Mouse (Mus musculus): Measurements from ENCODE around the gene Cacna2d1. TPM values are rescaled to one million over a fixed set of nuclear protein-coding genes. Genes with fewer than 3 reads are reported as not detected.
A peak's percentile ranks its signal among the peaks of the same experiment; 100 is the strongest.

Cacna2d1 gene
- polyA plus RNA-seq, 1 experiment from 2014 or later: 21.7 TPM

GRCm38 (mm10) chr5:16265385-16265784, 330.9 kb downstream of the Cacna2d1 start:
- H3K27ac ChIP-seq (ENCODE audit: low read depth): no peak overlapping the region
- no peak for DNase-seq (ENCODE audit: low spot score)
- H3K27me3 ChIP-seq (replicated peaks; ENCODE audit: control insufficient read depth, insufficient read depth, low read length): no peaks in the 10 kb centered on the region
- H3K4me2 ChIP-seq (ENCODE audit: low read length): no peak overlapping the region
- H3K9ac ChIP-seq (ENCODE audit: low read length): no peak overlapping the region
- ATAC-seq (replicated peaks; ENCODE audit: low FRiP score, low TSS enrichment, low read depth): no peak
- H3K36me3 ChIP-seq (ENCODE audit: control insufficient read depth, insufficient read depth, low read length): no peaks in the 10 kb centered on the region
- H3K9me3 ChIP-seq (ENCODE audit: control insufficient read depth, low read length): no peaks in the 10 kb centered on the region
- H3K4me1 ChIP-seq (replicated peaks; ENCODE audit: control insufficient read depth, insufficient read depth, low read length): no peaks in the 10 kb centered on the region
- H3K4me3 ChIP-seq (ENCODE audit: low read depth, low read length): no peak overlapping the region
- 77% methylated on average over 6 of the region's 6 CpGs for WGBS

GRCm38 (mm10) chr5:16277058-16277457, 342.6 kb downstream of the Cacna2d1 start:
- no peaks in the 10 kb centered on the region for H3K27me3 ChIP-seq (replicated peaks; ENCODE audit: control insufficient read depth, insufficient read depth, low read length)
- H3K9me3 ChIP-seq (ENCODE audit: control insufficient read depth, low read length): no peaks in the 10 kb centered on the region
- no peak overlapping the region for H3K4me3 ChIP-seq (ENCODE audit: low read depth, low read length)
- 56% methylated on average over 2 of the region's 2 CpGs for WGBS
- ATAC-seq (replicated peaks; ENCODE audit: low FRiP score, low TSS enrichment, low read depth) (no peak), DNase-seq (ENCODE audit: low spot score) (no peak)
- H3K4me1 ChIP-seq (replicated peaks; ENCODE audit: control insufficient read depth, insufficient read depth, low read length): no peaks in the 10 kb centered on the region
- no peak overlapping the region for H3K4me2 ChIP-seq (ENCODE audit: low read length)
- H3K27ac ChIP-seq (ENCODE audit: low read depth): no peak overlapping the region
- no peak overlapping the region for H3K9ac ChIP-seq (ENCODE audit: low read length)
- H3K36me3 ChIP-seq (ENCODE audit: control insufficient read depth, insufficient read depth, low read length): no peaks in the 10 kb centered on the region

- no peaks in the 10 kb centered on the region for H3K36me3 ChIP-seq (ENCODE audit: control insufficient read depth, insufficient read depth, low read length)
- no peaks in the 10 kb centered on the region for H3K4me1 ChIP-seq (replicated peaks; ENCODE audit: control insufficient read depth, insufficient read depth, low read length)
- H3K4me3 ChIP-seq (ENCODE audit: low read depth, low read length): no peak overlapping the region
- no peak overlapping the region for H3K27ac ChIP-seq (ENCODE audit: low read depth)
- no peak for DNase-seq (ENCODE audit: low spot score)
- no peaks in the 10 kb centered on the region for H3K9me3 ChIP-seq (ENCODE audit: control insufficient read depth, low read length)
- 78% methylated on average over 5 of the region's 5 CpGs for WGBS
- no peak for ATAC-seq (replicated peaks; ENCODE audit: low FRiP score, low TSS enrichment, low read depth)
- no peak overlapping the region for H3K9ac ChIP-seq (ENCODE audit: low read length)
- H3K27me3 ChIP-seq (replicated peaks; ENCODE audit: control insufficient read depth, insufficient read depth, low read length): no peaks in the 10 kb centered on the region
- no peak overlapping the region for H3K4me2 ChIP-seq (ENCODE audit: low read length)
Observed at GRCm38 (mm10) chr5:16281229-16281628, 346.7 kb downstream of the Cacna2d1 start.

DNA sequence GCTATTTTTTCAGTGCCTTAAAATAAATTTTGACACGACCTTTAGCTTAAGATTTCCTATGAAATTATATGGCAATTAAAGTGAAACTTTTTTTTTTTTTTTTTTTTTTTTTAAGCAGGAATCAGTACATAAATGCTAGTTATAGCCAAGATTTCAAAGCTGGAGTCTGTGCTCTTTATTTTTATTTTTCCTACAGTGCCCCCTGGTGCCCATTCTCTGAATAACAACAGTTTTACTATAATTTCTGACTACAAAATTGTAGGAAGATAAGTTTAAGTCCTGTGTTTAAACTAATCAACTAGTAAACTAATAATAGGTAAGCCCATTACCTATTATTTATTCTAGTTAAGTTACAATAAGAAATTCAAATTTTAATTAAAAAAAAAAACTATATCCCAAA, 358.7 kb downstream of the Cacna2d1 start:
- WGBS: 6% methylated on average over 1 of the region's 1 CpGs

DNA sequence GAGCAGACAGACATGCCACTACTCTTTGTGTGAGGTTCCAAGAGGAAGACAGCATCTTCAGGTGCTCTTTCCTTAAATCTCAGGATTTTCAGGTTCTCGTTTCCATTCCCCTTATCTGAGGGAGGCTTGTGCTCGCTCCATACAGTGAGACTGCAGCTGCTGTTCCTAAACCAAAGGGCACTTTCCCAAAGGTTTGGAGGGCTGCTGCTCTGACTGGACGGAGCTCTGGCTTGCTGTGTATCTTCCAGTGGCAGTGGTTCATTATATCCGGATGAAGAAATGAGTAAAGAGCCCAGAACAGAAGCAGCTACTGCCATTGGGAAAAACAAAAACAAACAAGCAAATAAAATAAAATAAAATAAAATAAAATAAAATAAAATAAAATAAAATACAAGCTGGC, 359.3 kb downstream of the Cacna2d1 start:
- no peak overlapping the region for H3K9ac ChIP-seq (ENCODE audit: low read length)
- no peaks in the 10 kb centered on the region for H3K9me3 ChIP-seq (ENCODE audit: control insufficient read depth, low read length)
- ATAC-seq (replicated peaks; ENCODE audit: low FRiP score, low TSS enrichment, low read depth) (no peak), DNase-seq (ENCODE audit: low spot score) (no peak)
- WGBS: 71% methylated on average over 4 of the region's 4 CpGs
- H3K27ac ChIP-seq (ENCODE audit: low read depth): no peak overlapping the region
- no peak overlapping the region for H3K4me3 ChIP-seq (ENCODE audit: low read depth, low read length)
- no peaks in the 10 kb centered on the region for H3K27me3 ChIP-seq (replicated peaks; ENCODE audit: control insufficient read depth, insufficient read depth, low read length)
- H3K4me2 ChIP-seq (ENCODE audit: low read length): no peak overlapping the region
- no peaks in the 10 kb centered on the region for H3K36me3 ChIP-seq (ENCODE audit: control insufficient read depth, insufficient read depth, low read length)
- H3K4me1 ChIP-seq (replicated peaks; ENCODE audit: control insufficient read depth, insufficient read depth, low read length): no peaks in the 10 kb centered on the region

More for the DNA sequence above, 358.7 kb downstream of the Cacna2d1 start:
- Histone ChIP-seq H3K36me3 (ENCODE audit: control insufficient read depth, insufficient read depth, low read length) (no peaks in the 10 kb centered on the region), H3K4me2 (ENCODE audit: low read length) (no peak overlapping the region), H3K27me3 (replicated peaks; ENCODE audit: control insufficient read depth, insufficient read depth, low read length) (no peaks in the 10 kb centered on the region), H3K9ac (ENCODE audit: low read length) (no peak overlapping the region), H3K9me3 (ENCODE audit: control insufficient read depth, low read length) (no peaks in the 10 kb centered on the region), H3K27ac (ENCODE audit: low read depth) (no peak overlapping the region), H3K4me3 (ENCODE audit: low read depth, low read length) (no peak overlapping the region), H3K4me1 (replicated peaks; ENCODE audit: control insufficient read depth, insufficient read depth, low read length) (no peaks in the 10 kb centered on the region)
- no peak; the same call in 1 of the 2 replicates for ATAC-seq (replicated peaks; ENCODE audit: low FRiP score, low TSS enrichment, low read depth)
- peak; percentile 56 for DNase-seq (ENCODE audit: low spot score)

DNA sequence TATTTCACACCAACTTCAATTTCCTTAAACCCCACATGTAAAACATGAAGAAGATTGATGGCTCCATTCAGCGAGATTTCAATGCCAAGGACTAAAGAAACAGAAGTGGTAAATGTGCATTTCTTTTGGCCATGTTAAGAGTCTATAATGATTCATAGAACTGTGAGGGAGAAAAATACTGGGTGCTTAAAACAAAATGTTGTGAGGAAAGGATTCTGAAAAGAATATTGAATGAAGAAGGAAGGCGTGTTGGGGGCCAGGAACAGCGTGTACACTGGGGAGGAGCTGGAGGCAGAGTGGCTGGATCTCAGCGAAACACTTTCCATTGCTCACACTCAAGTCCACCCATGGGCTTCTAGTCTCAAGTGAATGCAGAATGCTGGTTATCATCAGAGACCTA, 360.2 kb downstream of the Cacna2d1 start:
- DNase-seq (ENCODE audit: low spot score): no peak
- Histone ChIP-seq H3K27ac (ENCODE audit: low read depth) (no peak overlapping the region), H3K4me2 (ENCODE audit: low read length) (no peak overlapping the region), H3K27me3 (replicated peaks; ENCODE audit: control insufficient read depth, insufficient read depth, low read length) (no peaks in the 10 kb centered on the region), H3K36me3 (ENCODE audit: control insufficient read depth, insufficient read depth, low read length) (no peaks in the 10 kb centered on the region), H3K9ac (ENCODE audit: low read length) (no peak overlapping the region), H3K4me1 (replicated peaks; ENCODE audit: control insufficient read depth, insufficient read depth, low read length) (no peaks in the 10 kb centered on the region), H3K4me3 (ENCODE audit: low read depth, low read length) (no peak overlapping the region), H3K9me3 (ENCODE audit: control insufficient read depth, low read length) (no peaks in the 10 kb centered on the region)
- 86% methylated on average over 4 of the region's 4 CpGs for WGBS
- ATAC-seq (replicated peaks; ENCODE audit: low FRiP score, low TSS enrichment, low read depth): no peak

DNA sequence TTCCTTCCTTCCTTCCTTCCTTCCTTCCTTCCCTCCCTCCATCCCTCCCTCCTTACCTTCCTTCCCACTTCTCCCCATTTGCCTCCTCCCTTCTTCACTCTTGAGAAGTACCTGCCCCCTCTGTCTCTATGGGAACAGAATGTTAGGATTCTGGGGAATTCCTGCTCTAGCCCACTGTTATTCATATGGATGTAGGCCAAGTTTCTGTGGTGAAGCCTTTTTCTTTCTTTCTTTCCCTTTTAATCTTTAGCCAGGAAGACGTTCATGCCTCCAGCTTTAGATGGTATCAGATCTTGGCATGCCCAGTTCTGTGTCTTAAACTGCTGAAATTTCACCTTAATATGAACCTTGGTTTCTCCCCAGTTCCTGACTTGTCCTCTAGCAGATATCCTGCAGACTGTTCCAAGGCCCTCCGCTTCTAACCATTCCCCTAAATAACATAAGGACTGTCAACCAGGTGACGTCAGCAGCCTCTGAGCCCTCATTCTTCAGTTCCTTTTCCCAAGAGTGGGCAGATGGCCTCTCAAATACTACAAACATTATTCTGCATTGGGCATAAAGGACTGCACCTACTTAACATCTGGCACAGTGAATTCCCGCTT, 362.8 kb downstream of the Cacna2d1 start:
- H3K9ac ChIP-seq (ENCODE audit: low read length): no peak overlapping the region
- H3K27ac ChIP-seq (ENCODE audit: low read depth): no peak overlapping the region
- 63% methylated on average over 4 of the region's 4 CpGs for WGBS
- H3K4me3 ChIP-seq (ENCODE audit: low read depth, low read length): no peak overlapping the region
- H3K4me2 ChIP-seq (ENCODE audit: low read length): no peak overlapping the region
- no peaks in the 10 kb centered on the region for H3K9me3 ChIP-seq (ENCODE audit: control insufficient read depth, low read length)
- ATAC-seq (replicated peaks; ENCODE audit: low FRiP score, low TSS enrichment, low read depth) (0 out of 2 replicates have a peak, but pooled peaks have one; percentile 36), DNase-seq (ENCODE audit: low spot score) (no peak)
- no peaks in the 10 kb centered on the region for H3K27me3 ChIP-seq (replicated peaks; ENCODE audit: control insufficient read depth, insufficient read depth, low read length)
- H3K36me3 ChIP-seq (ENCODE audit: control insufficient read depth, insufficient read depth, low read length): no peaks in the 10 kb centered on the region
- no peaks in the 10 kb centered on the region for H3K4me1 ChIP-seq (replicated peaks; ENCODE audit: control insufficient read depth, insufficient read depth, low read length)

DNA sequence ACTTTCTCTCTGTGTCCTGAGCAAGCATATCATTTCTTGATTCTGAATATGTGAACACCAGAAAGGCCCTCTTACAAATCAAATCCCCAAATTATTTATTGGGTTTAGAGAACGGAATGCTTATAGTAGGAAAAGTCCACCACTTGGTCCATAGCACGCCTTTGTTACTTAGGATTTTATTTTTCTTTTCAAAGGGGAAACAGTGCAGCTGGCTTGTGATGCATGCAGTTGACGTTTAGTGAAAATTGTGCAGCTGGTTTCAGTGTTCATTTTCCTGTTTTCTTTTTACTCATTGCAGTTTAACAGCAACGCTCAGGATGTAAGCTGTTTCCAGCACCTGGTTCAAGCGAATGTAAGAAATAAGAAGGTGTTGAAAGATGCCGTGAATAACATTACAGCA, 365.1 kb downstream of the Cacna2d1 start:
- H3K27me3 ChIP-seq (replicated peaks; ENCODE audit: control insufficient read depth, insufficient read depth, low read length): no peaks in the 10 kb centered on the region
- H3K9me3 ChIP-seq (ENCODE audit: control insufficient read depth, low read length): no peaks in the 10 kb centered on the region
- H3K4me2 ChIP-seq (ENCODE audit: low read length): no peak overlapping the region
- DNase-seq (ENCODE audit: low spot score): no peak
- no peak overlapping the region for H3K27ac ChIP-seq (ENCODE audit: low read depth)
- ATAC-seq (replicated peaks; ENCODE audit: low FRiP score, low TSS enrichment, low read depth): no peak
- 82% methylated on average over 6 of the region's 6 CpGs for WGBS
- H3K4me1 ChIP-seq (replicated peaks; ENCODE audit: control insufficient read depth, insufficient read depth, low read length): no peaks in the 10 kb centered on the region
- no peak overlapping the region for H3K9ac ChIP-seq (ENCODE audit: low read length)
- no peaks in the 10 kb centered on the region for H3K36me3 ChIP-seq (ENCODE audit: control insufficient read depth, insufficient read depth, low read length)
- H3K4me3 ChIP-seq (ENCODE audit: low read depth, low read length): no peak overlapping the region

Measured in intestine, embryonic 14.5 days (tissue).